Mouse (Mus musculus) cerebellum, adult 11 months (tissue): ENCODE measurements around the gene Cubn.

ENCODE experiments used
- DNase-seq: peaks from one replicate; pipeline ENCODE4 v3.0.0; 2022

The Cubn gene

GRCm38 (mm10) chr2:13404986-13405678 is 86.5 kb downstream of the Cubn start:
- no peak for DNase-seq

- DNase-seq, result no peak
These were observed 90.8 kb downstream of the Cubn start for GRCm38 (mm10) chr2:13400831-13401230.

- no peak for DNase-seq
These were observed 92.0 kb downstream of the Cubn start for GRCm38 (mm10) chr2:13399480-13400072.

GRCm38 (mm10) chr2:13398955-13399354 is 92.7 kb downstream of the Cubn start:
- DNase-seq, result no peak

- DNase-seq, result no peak
These were observed 93.1 kb downstream of the Cubn start for GRCm38 (mm10) chr2:13398551-13398950.

GRCm38 (mm10) chr2:13396124-13396540 is 95.5 kb downstream of the Cubn start:
- no peak for DNase-seq

- no peak for DNase-seq
These were observed 100.6 kb downstream of the Cubn start for GRCm38 (mm10) chr2:13391018-13391417.

- DNase-seq, result no peak
These were observed 105.0 kb downstream of the Cubn start for GRCm38 (mm10) chr2:13386631-13387030.

GRCm38 (mm10) chr2:13385542-13386345 is 105.9 kb downstream of the Cubn start:
- no peak for DNase-seq

GRCm38 (mm10) chr2:13384775-13385541 is 106.7 kb downstream of the Cubn start:
- DNase-seq, result no peak

- DNase-seq, result no peak
These were observed 115.4 kb downstream of the Cubn start for GRCm38 (mm10) chr2:13376166-13376565.

GRCm38 (mm10) chr2:13373291-13373690 is 118.3 kb downstream of the Cubn start:
- no peak for DNase-seq

GRCm38 (mm10) chr2:13372825-13373224 is 118.8 kb downstream of the Cubn start:
- no peak for DNase-seq

- no peak for DNase-seq
These were observed 119.3 kb downstream of the Cubn start for GRCm38 (mm10) chr2:13372256-13372824.

GRCm38 (mm10) chr2:13371797-13372170 is 119.8 kb downstream of the Cubn start:
- no peak for DNase-seq

- no peak for DNase-seq
These were observed 120.4 kb downstream of the Cubn start for GRCm38 (mm10) chr2:13371072-13371796.

- DNase-seq, result no peak
These were observed 121.1 kb downstream of the Cubn start for GRCm38 (mm10) chr2:13370556-13370955.

GRCm38 (mm10) chr2:13368517-13368916 is 123.1 kb downstream of the Cubn start:
- no peak for DNase-seq

GRCm38 (mm10) chr2:13357885-13358552 is 133.6 kb downstream of the Cubn start:
- no peak for DNase-seq

GRCm38 (mm10) chr2:13352775-13353174 is 138.8 kb downstream of the Cubn start:
- no peak for DNase-seq

- DNase-seq, result no peak
These were observed 139.4 kb downstream of the Cubn start for GRCm38 (mm10) chr2:13352112-13352728.
